Mouse (Mus musculus) fat pad, adult 2 months (tissue): ENCODE results near the gene Siglecf.
A peak's percentile ranks its signal among the peaks of the same experiment; 100 is the strongest.
"Not testable (repeated sequence)": the region's sequence is repeated elsewhere in the genome, so short reads cannot be mapped to it uniquely, and the experiment has no call there.

ENCODE experiments used
- DNase-seq: peaks from one replicate; pipeline ENCODE4 v3.0.0-alpha.2; 2011; ENCODE audit warnings: low read depth, low spot score; ENCODE audit errors: extremely low read depth

Siglecf gene

GRCm38 (mm10) chr7:43351154-43351553 lies at the start of gene Siglecf:
Siglecf (plus strand) TSS chr7:43351341.
- DNase-seq: no peak

- DNase-seq: no peak
Measured at GRCm38 (mm10) chr7:43305235-43305634, 45.9 kb upstream of the Siglecf start.

GRCm38 (mm10) chr7:43309069-43309468 lies 42.1 kb upstream of the Siglecf start:
- no peak for DNase-seq

GRCm38 (mm10) chr7:43311632-43312031 lies 39.5 kb upstream of the Siglecf start:
- DNase-seq: no peak

GRCm38 (mm10) chr7:43312386-43313012 lies 38.6 kb upstream of the Siglecf start:
- no peak for DNase-seq

GRCm38 (mm10) chr7:43313013-43313428 lies 38.1 kb upstream of the Siglecf start, which contains the start of gene Zfp715:
Zfp715 (minus strand) TSS chr7:43313294.
- DNase-seq: peak; percentile 77

GRCm38 (mm10) chr7:43326223-43326780 lies 24.8 kb upstream of the Siglecf start:
- no peak for DNase-seq

- DNase-seq: no peak
Measured at GRCm38 (mm10) chr7:43328101-43328500, 23.0 kb upstream of the Siglecf start.

- no peak for DNase-seq
Measured at GRCm38 (mm10) chr7:43333203-43333602, 17.9 kb upstream of the Siglecf start.

- DNase-seq: no peak
Measured at GRCm38 (mm10) chr7:43333899-43334298, 17.2 kb upstream of the Siglecf start.

GRCm38 (mm10) chr7:43340771-43341170 lies 10.4 kb upstream of the Siglecf start:
- DNase-seq: no peak

- no peak for DNase-seq
Measured at GRCm38 (mm10) chr7:43343191-43343590, 8.0 kb upstream of the Siglecf start.

GRCm38 (mm10) chr7:43344020-43344419 lies 7.1 kb upstream of the Siglecf start:
- DNase-seq: no peak

- no peak for DNase-seq
Measured at GRCm38 (mm10) chr7:43344491-43344890, 6.7 kb upstream of the Siglecf start.

GRCm38 (mm10) chr7:43346148-43346547 lies 5.0 kb upstream of the Siglecf start:
- no peak for DNase-seq

GRCm38 (mm10) chr7:43346571-43346970 lies 4.6 kb upstream of the Siglecf start:
- DNase-seq: no peak

- DNase-seq: not testable (repeated sequence)
Measured at GRCm38 (mm10) chr7:43349623-43350022, 1.5 kb upstream of the Siglecf start.

GRCm38 (mm10) chr7:43353118-43353517 lies 2.0 kb downstream of the Siglecf start:
- no peak for DNase-seq

- no peak for DNase-seq
Measured at GRCm38 (mm10) chr7:43353758-43354157, 2.6 kb downstream of the Siglecf start.

- DNase-seq: no peak
Measured at GRCm38 (mm10) chr7:43354893-43355835, 4.0 kb downstream of the Siglecf start.

- DNase-seq: no peak
Measured at GRCm38 (mm10) chr7:43358556-43358955, 7.4 kb downstream of the Siglecf start.

GRCm38 (mm10) chr7:43361442-43361841 lies 10.3 kb downstream of the Siglecf start:
- no peak for DNase-seq
